Mouse (Mus musculus) v-Abl transformed pro-B cells (cell line): ENCODE measurements around the gene Aff3.

Experiments
- in situ Hi-C, 2 experiments: fragments of 400-800 bp; cut with MboI; formaldehyde crosslinking; loops; one replicate each; pipeline ENCODE4 v1.15.1; 2025; ENCODE audit not compliant: unreplicated experiment in 2 of 2

Aff3 gene

DNA sequence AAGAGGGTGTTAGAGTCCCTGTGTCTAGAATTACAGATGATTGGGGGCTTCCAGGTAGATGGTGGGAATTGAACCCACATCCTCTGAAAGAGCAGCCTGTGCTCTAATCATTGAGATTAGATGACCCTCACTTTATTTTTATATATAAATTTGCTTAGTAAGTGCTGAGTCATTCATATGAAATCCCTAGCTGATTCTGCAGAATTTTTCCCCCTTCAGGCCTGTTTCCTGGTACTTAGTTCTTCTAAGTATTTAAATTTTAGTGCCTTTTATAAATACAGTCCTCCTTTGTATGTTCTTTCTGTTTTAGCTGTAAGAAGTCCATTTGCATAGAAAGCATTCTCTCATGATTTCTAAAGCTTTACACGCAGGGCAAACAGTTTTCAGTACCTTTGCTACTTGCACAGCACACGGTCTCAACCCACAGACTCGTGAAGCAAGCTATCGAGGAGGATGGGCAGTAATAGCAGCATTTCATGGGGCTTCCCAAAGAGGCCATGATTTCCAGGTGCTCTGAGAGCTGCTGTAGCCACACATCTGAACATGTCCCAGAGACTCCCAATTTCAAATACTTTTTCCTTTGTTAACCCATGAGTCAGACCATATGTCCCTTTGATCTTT, 5.7 kb downstream of the Aff3 start:
- in situ Hi-C loops, result loop anchor here in 1 of 2 experiments (5.0 to 25.0 kb wide), 2 partner anchors 108 to 1078 kb away; no protein-coding TSS in a partner anchor

DNA sequence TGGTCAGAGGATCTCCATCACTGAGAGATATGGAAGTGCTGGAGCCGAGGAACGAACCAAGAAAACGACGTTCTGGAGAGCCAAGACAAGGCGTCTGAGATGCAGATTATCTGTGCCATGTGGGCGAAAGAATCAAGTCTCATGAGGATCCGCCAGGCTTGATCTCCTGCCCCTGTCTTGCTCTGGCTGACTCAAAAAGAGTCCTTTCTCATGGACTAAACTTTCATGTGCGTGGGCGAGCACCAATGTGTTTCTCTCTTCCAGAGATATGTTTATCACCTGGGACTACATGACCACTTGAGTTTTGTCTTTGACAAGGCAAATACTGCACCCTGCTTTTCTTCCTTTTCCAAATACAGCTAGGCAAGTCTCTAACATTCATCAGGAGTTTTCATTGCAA, 6.4 kb downstream of the Aff3 start:
- in situ Hi-C loops, result loop anchor here in 1 of 2 experiments (5.0 to 25.0 kb wide), 2 partner anchors 109 to 1079 kb away; no protein-coding TSS in a partner anchor

- in situ Hi-C loops, result loop anchor here in 1 of 2 experiments (5.0 to 25.0 kb wide), 2 partner anchors 110 to 1080 kb away; no protein-coding TSS in a partner anchor
Observed at GRCm38 (mm10) chr1:38657606-38658005, 7.1 kb downstream of the Aff3 start.

GRCm38 (mm10) chr1:38654981-38655540, 9.7 kb downstream of the Aff3 start:
- in situ Hi-C loops, result loop anchor here in 1 of 2 experiments (5.0 to 25.0 kb wide), 2 partner anchors 112 to 1082 kb away; no protein-coding TSS in a partner anchor

GRCm38 (mm10) chr1:38650031-38650430, 14.7 kb downstream of the Aff3 start:
- in situ Hi-C loops, result loop anchor here in 1 of 2 experiments (25.0 kb wide), 1 partner anchor 1087 kb away; no protein-coding TSS in a partner anchor

GRCm38 (mm10) chr1:38649174-38649573, 15.6 kb downstream of the Aff3 start:
- in situ Hi-C loops, result no loop called here

GRCm38 (mm10) chr1:38642288-38642687, 22.5 kb downstream of the Aff3 start:
- in situ Hi-C loops, result no loop called here

DNA sequence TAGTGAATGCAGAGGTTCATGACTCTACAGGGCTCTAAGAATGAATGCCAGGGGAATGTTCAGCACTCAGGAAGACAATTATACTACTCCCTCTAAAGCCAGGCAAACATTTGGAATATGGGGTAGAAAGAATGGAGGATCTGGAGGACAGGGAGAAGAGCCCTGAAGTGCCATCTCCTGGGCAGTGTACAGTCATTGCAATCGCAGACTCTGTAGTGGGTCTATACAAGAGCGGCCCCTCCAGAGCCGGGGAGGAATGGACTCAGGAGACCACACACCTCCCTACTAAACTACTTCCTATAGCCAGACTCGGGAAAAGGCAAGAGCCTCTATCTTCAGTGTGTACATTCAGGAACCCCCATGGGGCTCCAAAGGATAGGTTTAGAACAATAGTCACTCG, 25.1 kb downstream of the Aff3 start:
- in situ Hi-C loops, result no loop called here

- in situ Hi-C loops, result no loop called here
Observed at GRCm38 (mm10) chr1:38635596-38635995, 29.2 kb downstream of the Aff3 start.

DNA sequence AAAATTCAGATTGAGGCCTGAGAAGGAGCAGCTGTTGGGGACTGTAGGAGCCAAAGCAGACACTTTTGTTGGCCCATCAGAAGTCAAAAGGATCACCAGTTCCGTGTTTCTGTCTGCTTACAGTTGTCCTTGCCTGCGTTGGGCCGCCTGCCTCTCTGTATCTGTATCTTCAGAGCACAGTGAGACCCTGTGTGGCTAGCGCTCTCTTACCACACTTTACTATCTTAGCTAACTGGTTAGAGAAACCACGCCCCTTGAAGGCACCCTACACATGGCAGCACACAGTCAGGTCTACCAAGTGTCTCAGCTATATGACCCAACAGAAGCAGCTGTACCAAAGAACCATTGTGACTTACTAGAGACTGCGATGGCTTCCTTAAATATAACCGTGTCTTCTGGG, 30.7 kb downstream of the Aff3 start:
- in situ Hi-C loops, result no loop called here

DNA sequence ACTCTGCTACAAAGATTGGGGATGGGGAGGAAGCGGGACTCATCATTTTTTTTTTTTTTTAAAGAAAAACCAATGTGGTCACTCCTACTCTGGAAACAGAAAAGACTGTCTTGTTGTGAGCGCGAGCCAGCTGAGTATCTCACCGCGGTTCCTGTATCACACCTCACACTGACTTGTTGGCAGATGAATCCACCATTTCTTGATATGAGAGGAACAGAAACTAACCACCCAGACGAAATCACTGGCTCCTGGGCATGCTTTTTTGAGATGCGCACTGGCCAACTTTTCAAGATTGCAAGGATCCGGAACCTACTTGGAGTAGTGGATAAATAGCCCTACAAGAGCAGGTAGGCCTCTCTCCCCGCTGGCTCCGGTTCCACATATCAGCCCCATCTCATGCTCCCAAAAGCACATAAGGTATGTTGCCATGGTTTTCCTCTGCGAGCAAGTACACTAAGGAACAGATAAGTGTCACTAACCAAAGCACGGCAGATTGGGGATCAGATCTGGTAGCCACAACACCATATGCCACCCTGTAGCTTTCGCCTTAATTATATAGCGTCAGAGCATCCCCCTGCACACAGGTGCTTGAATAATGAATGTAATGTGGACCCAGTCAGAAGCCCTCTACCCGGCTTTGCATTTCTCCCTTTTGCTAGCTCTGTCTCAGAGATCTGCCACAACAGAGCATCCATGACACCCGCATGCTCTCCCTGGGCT, 32.1 kb downstream of the Aff3 start:
- in situ Hi-C loops, result no loop called here

DNA sequence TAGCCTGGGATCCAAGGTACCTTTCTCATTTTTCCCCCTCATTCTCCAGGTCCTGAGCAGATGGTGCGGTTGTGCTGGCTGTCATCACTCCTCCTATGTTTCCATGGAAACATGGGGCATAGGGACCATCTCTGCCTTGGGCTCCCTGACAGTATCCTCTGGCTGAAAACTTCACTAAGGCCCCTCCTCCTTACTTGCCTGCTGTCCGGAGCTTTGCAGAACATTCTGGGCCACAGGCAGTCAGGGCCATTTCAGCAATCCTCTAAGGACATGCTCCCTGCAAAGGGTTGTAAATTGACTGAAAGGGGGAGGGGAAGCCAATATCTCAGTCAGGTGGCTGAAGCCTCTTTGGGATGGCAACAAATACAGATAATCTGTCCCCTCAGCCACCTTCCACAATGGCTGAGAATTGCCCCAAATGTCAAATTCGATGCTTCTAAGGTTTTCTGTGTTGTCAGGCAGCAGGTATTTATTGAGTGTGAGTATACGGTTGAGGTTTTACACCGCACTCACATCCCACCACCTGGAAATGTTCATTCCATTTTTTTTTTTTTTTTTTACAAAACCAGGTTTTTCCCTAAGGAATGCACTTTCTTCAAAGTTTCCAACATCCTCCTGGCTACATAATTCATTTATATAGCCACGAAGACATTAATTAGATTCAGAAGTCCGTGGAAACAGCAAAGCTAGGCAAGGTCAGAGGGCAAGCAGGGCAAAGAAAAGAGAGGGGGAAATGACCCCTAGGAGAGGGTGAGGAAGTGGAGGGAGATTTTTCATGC, 33.1 kb downstream of the Aff3 start:
- in situ Hi-C loops, result no loop called here

- in situ Hi-C loops, result no loop called here
Observed at GRCm38 (mm10) chr1:38628901-38629585, 35.7 kb downstream of the Aff3 start.

DNA sequence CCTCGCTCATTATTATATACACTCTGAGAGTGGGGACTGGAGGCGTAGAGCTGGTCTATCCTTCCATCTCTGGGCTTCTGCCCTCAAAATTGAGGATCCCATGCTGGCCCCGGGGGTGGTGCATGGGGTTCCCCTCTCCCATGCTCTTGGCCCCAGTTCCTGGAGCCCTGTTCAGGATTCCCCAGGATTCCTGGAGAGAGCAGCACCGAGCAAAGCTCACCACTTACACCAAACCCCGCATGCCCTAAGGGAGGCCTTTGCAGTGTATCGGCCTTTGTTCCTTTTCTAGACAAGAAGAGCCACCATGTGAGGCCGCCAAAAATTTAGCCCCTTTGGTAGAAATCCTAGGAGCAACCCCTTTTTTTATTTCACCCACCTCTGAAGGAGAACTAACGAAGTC, 36.3 kb downstream of the Aff3 start:
- in situ Hi-C loops, result no loop called here

DNA sequence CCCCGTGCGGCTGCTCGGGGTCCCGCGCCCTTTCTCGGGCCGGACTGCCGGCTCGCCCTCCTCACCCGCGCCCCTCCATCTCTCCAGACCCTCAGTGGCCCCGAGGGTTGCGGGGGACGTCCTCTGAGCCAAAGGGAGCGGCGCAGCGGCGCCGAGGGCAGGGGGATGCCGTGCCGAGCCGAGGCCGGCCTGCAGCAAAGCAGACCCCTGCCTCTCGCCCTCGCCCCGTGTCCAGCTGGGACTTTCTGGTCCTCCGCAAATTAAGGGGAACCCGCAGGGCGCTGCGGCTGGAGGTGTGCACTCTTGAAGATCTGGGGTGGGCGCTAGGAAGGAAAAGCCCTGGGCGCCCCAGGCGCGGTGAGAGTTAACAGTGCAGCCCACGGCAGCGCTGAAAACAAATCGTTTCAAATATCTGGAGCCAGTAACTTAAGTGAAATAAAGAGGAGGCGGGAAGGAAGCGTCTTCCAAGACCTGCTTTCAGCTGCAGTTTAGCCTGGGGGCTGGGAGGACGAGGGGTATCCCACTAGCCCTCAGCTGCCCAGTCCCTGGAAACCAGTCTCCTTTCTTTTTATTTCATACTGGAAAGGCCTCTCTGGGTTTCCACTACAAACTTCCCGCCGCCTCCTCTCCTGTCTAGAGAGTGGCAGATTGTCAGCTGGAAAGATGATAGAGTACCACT, 36.9 kb downstream of the Aff3 start:
- in situ Hi-C loops, result no loop called here

GRCm38 (mm10) chr1:38626739-38627661, 37.8 kb downstream of the Aff3 start:
- in situ Hi-C loops, result no loop called here

GRCm38 (mm10) chr1:38626388-38626738, 38.4 kb downstream of the Aff3 start:
- in situ Hi-C loops, result no loop called here

DNA sequence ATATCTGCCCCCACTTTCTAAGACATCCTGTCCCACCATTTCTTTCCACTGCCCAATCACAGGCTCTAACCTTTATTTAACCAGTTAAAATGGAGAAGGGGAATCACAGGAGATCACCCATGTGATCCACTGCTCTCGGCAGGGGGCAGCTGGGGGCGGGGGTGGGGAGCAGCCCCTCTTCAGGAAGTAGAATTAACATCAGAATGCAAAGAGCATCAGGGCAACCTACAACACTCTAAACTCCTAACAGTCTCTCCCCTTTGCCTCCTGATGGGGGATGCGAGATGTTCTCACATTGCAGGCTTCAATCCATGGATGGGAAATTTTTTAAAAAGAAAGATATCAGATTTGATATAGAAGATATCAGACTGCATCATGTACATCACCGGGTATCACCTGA, 42.9 kb downstream of the Aff3 start:
- in situ Hi-C loops, result no loop called here

DNA sequence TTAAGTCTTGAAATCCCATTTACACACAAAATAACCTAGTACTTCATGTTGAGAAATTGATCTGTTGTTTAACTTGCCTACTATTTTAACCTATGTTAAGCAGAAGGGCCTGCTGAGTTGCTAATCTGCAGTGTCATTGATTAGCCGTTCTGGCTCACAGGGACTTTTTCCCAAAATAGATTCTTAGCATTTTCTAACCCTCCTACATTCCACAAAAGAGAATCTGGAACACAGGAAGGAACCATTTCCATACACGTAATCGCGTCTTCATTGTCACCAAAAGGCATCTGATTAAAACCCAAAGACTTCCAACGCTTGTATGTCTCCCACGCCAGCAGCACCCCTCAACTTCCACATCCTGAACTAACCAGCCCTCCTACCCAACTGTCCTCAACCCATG, 44.4 kb downstream of the Aff3 start:
- in situ Hi-C loops, result no loop called here
